Mouse (Mus musculus) limb, embryonic 11.5 days (tissue): ENCODE results near the gene Nav3. TPM values are rescaled to one million over a fixed set of nuclear protein-coding genes. Genes with fewer than 3 reads are reported as not detected.

Experiments used
- ATAC-seq: fragments of 200-750 bp; cut with Nextera tagmentation; 2 replicates; pipeline ENCODE4 v1.8.0; 2017; ENCODE audit warnings: low read depth; ENCODE audit not compliant: insufficient number of reproducible peaks, low FRiP score, low TSS enrichment
- DNase-seq: peaks from one replicate; pipeline ENCODE4 v3.0.0-alpha.2; 2015; ENCODE audit warnings: low spot score
- H3K27ac ChIP-seq: fragments of 300-500 bp; sonication (generic); replicated peaks from 2 replicates; pipeline ENCODE4 v1.5.1; 2014; ENCODE audit warnings: low read depth, mild to moderate bottlenecking, low read length
- H3K27me3 ChIP-seq: fragments of 300-500 bp; sonication (generic); 2 replicates; pipeline ENCODE4 v1.6.1; 2014; ENCODE audit warnings: mild to moderate bottlenecking, low read length, mixed read lengths; ENCODE audit not compliant: control insufficient read depth, insufficient read depth
- H3K36me3 ChIP-seq: fragments of 300-500 bp; sonication (generic); 2 replicates; pipeline ENCODE4 v1.6.1; 2014; ENCODE audit warnings: mild to moderate bottlenecking, low read length, moderate library complexity, mixed read lengths; ENCODE audit not compliant: control insufficient read depth, insufficient read depth
- H3K4me1 ChIP-seq: fragments of 300-500 bp; sonication (generic); 2 replicates; pipeline ENCODE4 v1.6.1; 2014; ENCODE audit warnings: low read length, mixed read lengths; ENCODE audit not compliant: control insufficient read depth, insufficient read depth
- H3K4me2 ChIP-seq: fragments of 300-500 bp; sonication (generic); 2 replicates; pipeline ENCODE4 v1.6.1; 2014; ENCODE audit warnings: low read depth, mild to moderate bottlenecking, moderate library complexity; ENCODE audit not compliant: severe bottlenecking
- H3K4me3 ChIP-seq: fragments of 300-500 bp; sonication (generic); 2 replicates; pipeline ENCODE4 v1.5.1; 2014; ENCODE audit warnings: low read depth, low read length
- H3K9ac ChIP-seq: fragments of 300-500 bp; sonication (generic); 2 replicates; pipeline ENCODE4 v1.6.1; 2014; ENCODE audit warnings: mild to moderate bottlenecking, low read length
- H3K9me3 ChIP-seq: fragments of 300-500 bp; sonication (generic); 2 replicates; pipeline ENCODE4 v1.6.1; 2016; ENCODE audit warnings: low read length; ENCODE audit not compliant: control insufficient read depth
- WGBS: fragments of 180-500 bp; shearing (Covaris S2); extraction: QIAGEN DNeasy Blood & Tissue Kit; methylation state at CpG from one replicate; pipeline ENCODE4 v1.1.7; 2014; 5-methylcytosine and 5-hydroxymethylcytosine counted together
- polyA plus RNA-seq: library from polyadenylated mRNA; unstranded; fragments of >200 nt; fragmentation: Nextera tagmentation; extraction: Ambion mirVana; gene quantifications from 2 replicates; pipeline ENCODE4 v1.2.1, GENCODE M21; 2014

Nav3 gene
- polyA plus RNA-seq, 1 experiment from 2014 or later: 1.8 TPM

- H3K9ac ChIP-seq: no peak overlapping the region
- no peak for ATAC-seq
- WGBS: 85% methylated on average over 5 of the region's 5 CpGs
- no peak overlapping the region for H3K4me2 ChIP-seq
- H3K4me1 ChIP-seq: no peaks in the 10 kb centered on the region
- no peaks in the 10 kb centered on the region for H3K27me3 ChIP-seq
- no peak overlapping the region for H3K27ac ChIP-seq
- H3K36me3 ChIP-seq: no peaks in the 10 kb centered on the region
- H3K4me3 ChIP-seq: no peak overlapping the region
- no peak for DNase-seq
- no peaks in the 10 kb centered on the region for H3K9me3 ChIP-seq
Measured at GRCm38 (mm10) chr10:109718390-109718789, 737.6 kb downstream of the Nav3 start.

- Histone ChIP-seq H3K4me1 (no peaks in the 10 kb centered on the region), H3K27ac (no peak overlapping the region), H3K36me3 (no peaks in the 10 kb centered on the region), H3K9me3 (no peaks in the 10 kb centered on the region), H3K9ac (no peak overlapping the region), H3K4me2 (no peak overlapping the region), H3K4me3 (no peak overlapping the region), H3K27me3 (no peaks in the 10 kb centered on the region)
- ATAC-seq: no peak
- DNase-seq: no peak
- WGBS: 47% methylated on average over 5 of the region's 5 CpGs
Measured at GRCm38 (mm10) chr10:109713001-109713400, 743.0 kb downstream of the Nav3 start.

GRCm38 (mm10) chr10:109699771-109700335, 756.2 kb downstream of the Nav3 start:
- Histone ChIP-seq H3K9ac (no peak overlapping the region), H3K4me2 (no peak overlapping the region), H3K4me3 (no peak overlapping the region), H3K36me3 (no peaks in the 10 kb centered on the region), H3K27ac (no peak overlapping the region), H3K27me3 (no peaks in the 10 kb centered on the region), H3K4me1 (no peaks in the 10 kb centered on the region), H3K9me3 (no peaks in the 10 kb centered on the region)
- WGBS: 75% methylated on average over 3 of the region's 3 CpGs
- DNase-seq (no peak), ATAC-seq (no peak)

GRCm38 (mm10) chr10:109690564-109690963, 765.4 kb downstream of the Nav3 start:
- H3K4me2 ChIP-seq: no peak overlapping the region
- H3K36me3 ChIP-seq: no peaks in the 10 kb centered on the region
- no peak overlapping the region for H3K27ac ChIP-seq
- no peak overlapping the region for H3K4me3 ChIP-seq
- WGBS: 83% methylated on average over 3 of the region's 3 CpGs
- no peaks in the 10 kb centered on the region for H3K27me3 ChIP-seq
- H3K9me3 ChIP-seq: no peaks in the 10 kb centered on the region
- DNase-seq (no peak), ATAC-seq (no peak)
- H3K4me1 ChIP-seq: no peaks in the 10 kb centered on the region
- no peak overlapping the region for H3K9ac ChIP-seq

- H3K4me1 ChIP-seq: no peaks in the 10 kb centered on the region
Measured at GRCm38 (mm10) chr10:109684109-109685056, 771.6 kb downstream of the Nav3 start.

GRCm38 (mm10) chr10:109672896-109673295, 783.1 kb downstream of the Nav3 start:
- no peak overlapping the region for H3K4me2 ChIP-seq
- H3K9ac ChIP-seq: no peak overlapping the region
- H3K27ac ChIP-seq: no peak overlapping the region
- no peak overlapping the region for H3K4me3 ChIP-seq
- no peaks in the 10 kb centered on the region for H3K36me3 ChIP-seq
- H3K4me1 ChIP-seq: no peaks in the 10 kb centered on the region
- no peaks in the 10 kb centered on the region for H3K27me3 ChIP-seq
- H3K9me3 ChIP-seq: no peaks in the 10 kb centered on the region
- 86% methylated on average over 2 of the region's 2 CpGs for WGBS
- no peak for ATAC-seq
- DNase-seq: no peak

More at GRCm38 (mm10) chr10:109684109-109685056, 771.6 kb downstream of the Nav3 start:
- no peak overlapping the region for H3K9ac ChIP-seq
- H3K27ac ChIP-seq: no peak overlapping the region
- DNase-seq (peak; percentile 53), ATAC-seq (peak; percentile 75; the same call in 1 of the 2 replicates)
- no peak overlapping the region for H3K4me3 ChIP-seq
- H3K27me3 ChIP-seq: no peaks in the 10 kb centered on the region
- H3K4me2 ChIP-seq: no peak overlapping the region
- no peaks in the 10 kb centered on the region for H3K9me3 ChIP-seq
- 56% methylated on average over 27 of the region's 27 CpGs for WGBS
- no peaks in the 10 kb centered on the region for H3K36me3 ChIP-seq

GRCm38 (mm10) chr10:109667453-109667852, 788.6 kb downstream of the Nav3 start:
- Histone ChIP-seq H3K9ac (no peak overlapping the region), H3K27me3 (no peaks in the 10 kb centered on the region), H3K27ac (no peak overlapping the region), H3K9me3 (no peaks in the 10 kb centered on the region), H3K36me3 (no peaks in the 10 kb centered on the region), H3K4me2 (no peak overlapping the region), H3K4me3 (no peak overlapping the region), H3K4me1 (no peaks in the 10 kb centered on the region)
- ATAC-seq (no peak), DNase-seq (no peak)
- WGBS: 86% methylated on average over 4 of the region's 4 CpGs

- DNase-seq (peak; percentile 81), ATAC-seq (0 out of 2 replicates have a peak, but pooled peaks have one; percentile 44)
- Histone ChIP-seq H3K9ac (no peak overlapping the region), H3K4me1 (no peaks in the 10 kb centered on the region), H3K4me2 (no peak overlapping the region), H3K27ac (no peak overlapping the region), H3K36me3 (no peaks in the 10 kb centered on the region), H3K4me3 (no peak overlapping the region), H3K27me3 (no peaks in the 10 kb centered on the region), H3K9me3 (no peaks in the 10 kb centered on the region)
- 41% methylated on average over 14 of the region's 14 CpGs for WGBS
Measured at GRCm38 (mm10) chr10:109664629-109665317, 791.2 kb downstream of the Nav3 start.
